Mouse (Mus musculus) embryonic facial prominence, embryonic 12.5 days (tissue): ENCODE results near the gene Lrmp. TPM values are rescaled to one million over a fixed set of nuclear protein-coding genes. Genes with fewer than 3 reads are reported as not detected.

Experiments used
- ATAC-seq: fragments of 200-750 bp; cut with Nextera tagmentation; 2 replicates; pipeline ENCODE4 v1.8.0; 2017; ENCODE audit not compliant: insufficient number of reproducible peaks, insufficient read depth, low FRiP score, low TSS enrichment
- H3K27ac ChIP-seq: fragments of 300-500 bp; sonication (generic); 2 replicates; pipeline ENCODE4 v1.5.1; 2016; ENCODE audit warnings: mild to moderate bottlenecking
- H3K27me3 ChIP-seq: fragments of 300-500 bp; sonication (generic); 2 replicates; pipeline ENCODE4 v1.6.1; 2016; ENCODE audit warnings: mild to moderate bottlenecking, moderate library complexity
- H3K36me3 ChIP-seq: fragments of 300-500 bp; sonication (generic); 2 replicates; pipeline ENCODE4 v1.6.1; 2016; ENCODE audit warnings: mild to moderate bottlenecking
- H3K4me1 ChIP-seq: fragments of 300-500 bp; sonication (generic); 2 replicates; pipeline ENCODE4 v1.6.1; 2016
- H3K4me2 ChIP-seq: fragments of 300-500 bp; sonication (generic); replicated peaks from 2 replicates; pipeline ENCODE4 v1.6.1; 2016; ENCODE audit warnings: mild to moderate bottlenecking, moderate library complexity
- H3K4me3 ChIP-seq: fragments of 300-500 bp; sonication (generic); 2 replicates; pipeline ENCODE4 v1.5.1; 2016; ENCODE audit warnings: mild to moderate bottlenecking
- H3K9ac ChIP-seq: fragments of 300-500 bp; sonication (generic); 2 replicates; pipeline ENCODE4 v1.6.1; 2016; ENCODE audit warnings: mild to moderate bottlenecking, moderate library complexity
- H3K9me3 ChIP-seq: fragments of 300-500 bp; sonication (generic); 2 replicates; pipeline ENCODE4 v1.6.1; 2016; ENCODE audit warnings: mild to moderate bottlenecking, moderate library complexity
- WGBS: fragments of 180-500 bp; shearing (Covaris S2); methylation state at CpG from one replicate; pipeline ENCODE4 v1.1.7; 2016; 5-methylcytosine and 5-hydroxymethylcytosine counted together
- polyA plus RNA-seq: library from polyadenylated mRNA; unstranded; fragments of >200 nt; fragmentation: Nextera tagmentation; extraction: Ambion mirVana; gene quantifications from 2 replicates; pipeline ENCODE4 v1.2.1, GENCODE M21; 2016

Lrmp gene
- polyA plus RNA-seq, 1 experiment from 2014 or later: 3.0 TPM

- no peak for ATAC-seq
- Histone ChIP-seq H3K27me3 (no peaks in the 10 kb centered on the region), H3K4me1 (no peaks in the 10 kb centered on the region), H3K9ac (no peak overlapping the region), H3K4me2 (no peak overlapping the region), H3K4me3 (no peak overlapping the region), H3K36me3 (no peaks in the 10 kb centered on the region), H3K27ac (no peak overlapping the region), H3K9me3 (no peaks in the 10 kb centered on the region)
- 91% methylated on average over 12 of the region's 12 CpGs for WGBS
Observed at GRCm38 (mm10) chr6:145141827-145142226, 26.4 kb downstream of the Lrmp start.

GRCm38 (mm10) chr6:145145173-145145572 lies 29.7 kb downstream of the Lrmp start:
- WGBS: 68% methylated on average over 7 of the region's 7 CpGs
- Histone ChIP-seq H3K4me2 (no peak overlapping the region), H3K4me3 (no peak overlapping the region), H3K27ac (no peak overlapping the region), H3K9me3 (no peaks in the 10 kb centered on the region), H3K36me3 (no peaks in the 10 kb centered on the region), H3K27me3 (no peaks in the 10 kb centered on the region), H3K4me1 (no peaks in the 10 kb centered on the region), H3K9ac (no peak overlapping the region)
- ATAC-seq: no peak

- H3K36me3 ChIP-seq: no peaks in the 10 kb centered on the region
- H3K9ac ChIP-seq: no peak overlapping the region
- H3K27ac ChIP-seq: no peak overlapping the region
- H3K27me3 ChIP-seq: no peaks in the 10 kb centered on the region
- no peaks in the 10 kb centered on the region for H3K4me1 ChIP-seq
- no peak overlapping the region for H3K4me2 ChIP-seq
- H3K9me3 ChIP-seq: no peaks in the 10 kb centered on the region
- WGBS: 81% methylated on average over 16 of the region's 16 CpGs
- no peak for ATAC-seq
- H3K4me3 ChIP-seq: no peak overlapping the region
Observed at GRCm38 (mm10) chr6:145147716-145148115, 32.3 kb downstream of the Lrmp start.

- no peaks in the 10 kb centered on the region for H3K9me3 ChIP-seq
- H3K36me3 ChIP-seq: no peaks in the 10 kb centered on the region
- ATAC-seq: no peak
- H3K27ac ChIP-seq: no peak overlapping the region
- H3K4me1 ChIP-seq: no peaks in the 10 kb centered on the region
- no peaks in the 10 kb centered on the region for H3K27me3 ChIP-seq
- no peak overlapping the region for H3K4me3 ChIP-seq
- H3K9ac ChIP-seq: no peak overlapping the region
- no peak overlapping the region for H3K4me2 ChIP-seq
- 48% methylated on average over 9 of the region's 9 CpGs for WGBS
Observed at GRCm38 (mm10) chr6:145149054-145149453, 33.6 kb downstream of the Lrmp start.

- Histone ChIP-seq H3K9me3 (no peaks in the 10 kb centered on the region), H3K36me3 (no peaks in the 10 kb centered on the region), H3K27me3 (no peaks in the 10 kb centered on the region), H3K4me1 (no peaks in the 10 kb centered on the region), H3K4me2 (no peak overlapping the region), H3K4me3 (no peak overlapping the region), H3K9ac (no peak overlapping the region), H3K27ac (no peak overlapping the region)
- no peak for ATAC-seq
- 70% methylated on average over 4 of the region's 4 CpGs for WGBS
Observed at GRCm38 (mm10) chr6:145158619-145159018, 43.2 kb downstream of the Lrmp start.

GRCm38 (mm10) chr6:145160581-145160980 lies 45.1 kb downstream of the Lrmp start:
- 72% methylated on average over 5 of the region's 5 CpGs for WGBS
- no peak overlapping the region for H3K4me2 ChIP-seq
- H3K27me3 ChIP-seq: no peaks in the 10 kb centered on the region
- no peak overlapping the region for H3K4me3 ChIP-seq
- no peak overlapping the region for H3K9ac ChIP-seq
- H3K27ac ChIP-seq: no peak overlapping the region
- no peak for ATAC-seq
- no peaks in the 10 kb centered on the region for H3K4me1 ChIP-seq
- no peaks in the 10 kb centered on the region for H3K36me3 ChIP-seq
- no peaks in the 10 kb centered on the region for H3K9me3 ChIP-seq

GRCm38 (mm10) chr6:145171892-145172606 lies 56.6 kb downstream of the Lrmp start:
- Histone ChIP-seq H3K4me2 (no peak overlapping the region), H3K9me3 (no peaks in the 10 kb centered on the region), H3K4me1 (peaks cover 18% of the 10 kb centered on the region), H3K27me3 (peaks cover 9% of the 10 kb centered on the region; the same call in 1 of the 2 replicates), H3K4me3 (no peak overlapping the region), H3K9ac (no peak overlapping the region), H3K36me3 (no peaks in the 10 kb centered on the region), H3K27ac (no peak overlapping the region)
- no peak for ATAC-seq
- WGBS: 84% methylated on average over 14 of the region's 14 CpGs

- WGBS: 5% methylated on average over 11 of the region's 11 CpGs
Observed at GRCm38 (mm10) chr6:145173781-145174191, 58.3 kb downstream of the Lrmp start.

GRCm38 (mm10) chr6:145175571-145175981 lies 60.1 kb downstream of the Lrmp start:
- Histone ChIP-seq H3K27ac (no peak overlapping the region), H3K4me2 (no peak overlapping the region), H3K4me1 (peaks cover 18% of the 10 kb centered on the region)

More at GRCm38 (mm10) chr6:145173781-145174191, 58.3 kb downstream of the Lrmp start:
- ATAC-seq: peak; percentile 71
- Histone ChIP-seq H3K27me3 (peaks cover 9% of the 10 kb centered on the region; the same call in 1 of the 2 replicates), H3K4me2 (peak overlapping the region; percentile 27), H3K4me1 (peaks cover 18% of the 10 kb centered on the region), H3K9me3 (no peaks in the 10 kb centered on the region), H3K4me3 (no peak overlapping the region), H3K9ac (0 out of 2 replicates have a peak overlapping the region, but pooled peaks have one; percentile 19), H3K36me3 (no peaks in the 10 kb centered on the region), H3K27ac (0 out of 2 replicates have a peak overlapping the region, but pooled peaks have one; percentile 12)

GRCm38 (mm10) chr6:145176474-145176873 lies 61.0 kb downstream of the Lrmp start:
- no peak for ATAC-seq
- Histone ChIP-seq H3K4me3 (no peak overlapping the region), H3K4me1 (peaks cover 18% of the 10 kb centered on the region), H3K4me2 (no peak overlapping the region), H3K27me3 (peaks cover 9% of the 10 kb centered on the region; the same call in 1 of the 2 replicates), H3K27ac (no peak overlapping the region), H3K36me3 (no peaks in the 10 kb centered on the region), H3K9me3 (no peaks in the 10 kb centered on the region), H3K9ac (no peak overlapping the region)
- WGBS: 43% methylated on average over 10 of the region's 10 CpGs

More at GRCm38 (mm10) chr6:145175571-145175981, 60.1 kb downstream of the Lrmp start:
- H3K4me3 ChIP-seq: no peak overlapping the region
- 36% methylated on average over 9 of the region's 9 CpGs for WGBS
- H3K9ac ChIP-seq: no peak overlapping the region
- peaks cover 9% of the 10 kb centered on the region; the same call in 1 of the 2 replicates for H3K27me3 ChIP-seq
- no peaks in the 10 kb centered on the region for H3K36me3 ChIP-seq
- no peaks in the 10 kb centered on the region for H3K9me3 ChIP-seq
- no peak for ATAC-seq

- H3K4me3 ChIP-seq: no peak overlapping the region
- peaks cover 7% of the 10 kb centered on the region; the same call in 1 of the 2 replicates for H3K4me1 ChIP-seq
- ATAC-seq: no peak
- 31% methylated on average over 6 of the region's 6 CpGs for WGBS
- peaks cover 9% of the 10 kb centered on the region; the same call in 1 of the 2 replicates for H3K27me3 ChIP-seq
- no peak overlapping the region for H3K4me2 ChIP-seq
- no peaks in the 10 kb centered on the region for H3K36me3 ChIP-seq
- H3K9me3 ChIP-seq: no peaks in the 10 kb centered on the region
- no peak overlapping the region for H3K27ac ChIP-seq
- H3K9ac ChIP-seq: no peak overlapping the region
Observed at GRCm38 (mm10) chr6:145179665-145180064, 64.2 kb downstream of the Lrmp start.

- no peak overlapping the region for H3K4me3 ChIP-seq
- no peak overlapping the region for H3K4me2 ChIP-seq
- no peak overlapping the region for H3K27ac ChIP-seq
- no peaks in the 10 kb centered on the region for H3K27me3 ChIP-seq
- no peak overlapping the region for H3K9ac ChIP-seq
- WGBS: 79% methylated on average over 8 of the region's 8 CpGs
- no peak for ATAC-seq
- no peaks in the 10 kb centered on the region for H3K4me1 ChIP-seq
- H3K9me3 ChIP-seq: no peaks in the 10 kb centered on the region
- no peaks in the 10 kb centered on the region for H3K36me3 ChIP-seq
Observed at GRCm38 (mm10) chr6:145182044-145182443, 66.6 kb downstream of the Lrmp start.
